ENCODE assay signal across 8 mouse cellular contexts in the genomic region with DNA sequence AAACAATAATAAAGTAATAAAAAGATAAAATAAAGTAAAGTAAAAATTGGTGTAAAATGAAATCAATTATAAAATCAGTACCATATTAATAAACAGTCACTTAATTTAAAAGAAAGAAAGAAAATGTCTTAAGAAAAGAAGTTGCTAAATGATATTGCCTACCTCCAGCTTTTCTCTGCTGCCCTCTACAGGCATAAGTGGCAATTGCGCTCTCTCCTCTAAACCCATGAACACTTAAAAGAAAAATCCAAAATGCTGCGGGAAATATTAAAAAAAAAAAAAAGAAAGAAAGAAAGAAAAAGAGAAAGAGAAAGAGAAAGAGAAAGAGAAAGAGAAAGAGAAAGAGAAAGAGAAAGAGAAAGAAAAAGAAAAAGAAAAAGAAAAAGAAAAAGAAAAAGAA. TPM values are rescaled to one million over a fixed set of nuclear protein-coding genes. Genes with fewer than 3 reads are reported as not detected.
DNase-seq lines count a peak whose midpoint lies in the region; ATAC-seq and TF ChIP-seq lines count a peak whose summit lies in the region.
"Not testable (repeated sequence)": the region's sequence is repeated elsewhere in the genome, so short reads cannot be mapped to it uniquely, and the experiment has no call there.

No protein-coding gene starts in this region.

- H3K36me3 ChIP-seq in forebrain, postnatal 0 days (ENCODE audit: insufficient read depth); hindbrain, embryonic 14.5 days (replicated peaks; ENCODE audit: control insufficient read depth, insufficient read depth): not testable (repeated sequence)

- peak; percentile 70 for TF ChIP-seq CTCF in forebrain, postnatal 0 days (IDR thresholded peaks at IDR 0.05; ENCODE audit: low read depth)

- not testable (repeated sequence) for H3K27me3 ChIP-seq in forebrain, postnatal 0 days (ENCODE audit: insufficient read depth, low read length); hindbrain, embryonic 14.5 days (ENCODE audit: control insufficient read depth, insufficient read depth, low read length)

- H3K9me3 ChIP-seq in forebrain, postnatal 0 days (ENCODE audit: low read length); hindbrain, embryonic 14.5 days (ENCODE audit: control insufficient read depth, low read length): not testable (repeated sequence)

- not testable (repeated sequence) for H3K4me1 ChIP-seq in forebrain, postnatal 0 days (ENCODE audit: insufficient read depth); hindbrain, embryonic 14.5 days (replicated peaks; ENCODE audit: control insufficient read depth, insufficient read depth, low read length)

- H3K27ac ChIP-seq in forebrain, postnatal 0 days (ENCODE audit: low read depth, low read length); hindbrain, embryonic 14.5 days: not testable (repeated sequence)

- not testable (repeated sequence) for H3K4me3 ChIP-seq in forebrain, postnatal 0 days (ENCODE audit: low read depth, low read length); hindbrain, embryonic 14.5 days (replicated peaks; ENCODE audit: low read length)

- ATAC-seq in forebrain, postnatal 0 days; hindbrain, embryonic 14.5 days (ENCODE audit: low FRiP score): not testable (repeated sequence)

- not testable (repeated sequence) for H3K9ac ChIP-seq in forebrain, postnatal 0 days; hindbrain, embryonic 14.5 days

- not testable (repeated sequence) for H3K4me2 ChIP-seq in forebrain, postnatal 0 days (ENCODE audit: low read depth); hindbrain, embryonic 14.5 days (replicated peaks)

- DNase-seq in Muller cell, postnatal 12 days (ENCODE audit: inconsistent ontology term), result peak; percentile 42
- peak; percentile 5 for DNase-seq in cerebellum, adult 11-12 months
- peak; percentile 79 for DNase-seq in forebrain, postnatal 0 days
- DNase-seq in hindbrain, embryonic 14.5 days (ENCODE audit: low spot score), result peak; percentile 81
- peak; percentile 44 to 88 for DNase-seq in layer of hippocampus, postnatal 25 days (ENCODE audit: extremely low spot score in 1 of 2, low spot score in 1 of 2)
- peak; percentile 86 for DNase-seq in lung, postnatal 36 days
- peak; percentile 80 for DNase-seq in right cerebral cortex, postnatal 14 days
- peak; percentile 77 for DNase-seq in urinary bladder, postnatal 14 days (ENCODE audit: low spot score)

- 6% methylated on average over 2 of the region's 2 CpGs for WGBS in forebrain, postnatal 0 days
- WGBS in hindbrain, embryonic 14.5 days, result 15% methylated on average over 2 of the region's 2 CpGs

RNA-seq across cellular contexts. Expression of gene Gbp2, which starts 25.5 kb away (rescaled TPM):
- total RNA-seq in forebrain, postnatal 0 days (2014; rRNA removed), result 1.5 and 2.1 TPM in 2 replicates
- polyA plus RNA-seq in forebrain, postnatal 0 days (2015; fragmentation: Nextera tagmentation; extraction: Ambion mirVana), result 1.1 and 1.5 TPM in 2 replicates
- 0.32 and 0.89 TPM in 2 replicates for polyA plus RNA-seq in hindbrain, embryonic 14.5 days (2014; fragmentation: Nextera tagmentation; extraction: Ambion mirVana)
- total RNA-seq in layer of hippocampus, postnatal 25 days (2021), result 1 to 10 TPM; 1.3 to 1.5 TPM

RNA-seq across cellular contexts. Expression of gene Gbp2b, which starts 51.3 kb away (rescaled TPM):
- total RNA-seq in forebrain, postnatal 0 days (2014; rRNA removed), result not detected in 2 replicates
- polyA plus RNA-seq in forebrain, postnatal 0 days (2015; fragmentation: Nextera tagmentation; extraction: Ambion mirVana), result not detected in 2 replicates
- polyA plus RNA-seq in hindbrain, embryonic 14.5 days (2014; fragmentation: Nextera tagmentation; extraction: Ambion mirVana), result not detected in 2 replicates
- under 1 TPM in 1 of 2 experiments, not detected in 1; 0.10 TPM for total RNA-seq in layer of hippocampus, postnatal 25 days (2021)

RNA-seq across cellular contexts. Expression of gene Kyat3, which starts 54.9 kb away (rescaled TPM):
- 2.9 and 5.6 TPM in 2 replicates for total RNA-seq in forebrain, postnatal 0 days (2014; rRNA removed)
- 4.0 and 5.0 TPM in 2 replicates for polyA plus RNA-seq in forebrain, postnatal 0 days (2015; fragmentation: Nextera tagmentation; extraction: Ambion mirVana)
- polyA plus RNA-seq in hindbrain, embryonic 14.5 days (2014; fragmentation: Nextera tagmentation; extraction: Ambion mirVana), result 4.7 and 5.5 TPM in 2 replicates
- 1 to 10 TPM; 6.3 to 6.6 TPM for total RNA-seq in layer of hippocampus, postnatal 25 days (2021)

Comparison
In these comparisons a context has a peak if more than half of its experiments do, and no peak if none do; other contexts are left out.
1. DNase-seq: peak in every context shown above with its lines; median percentile 86 in lung, postnatal 36 days; 81 in hindbrain, embryonic 14.5 days; 80 in right cerebral cortex, postnatal 14 days; 79 in forebrain, postnatal 0 days; 77 in urinary bladder, postnatal 14 days; 66 in layer of hippocampus, postnatal 25 days; 42 in Muller cell, postnatal 12 days; 5 in cerebellum, adult 11-12 months.